Mouse (Mus musculus) heart, postnatal 25 days (tissue): ENCODE data around the gene Krt19. TPM values are rescaled to one million over a fixed set of nuclear protein-coding genes. Genes with fewer than 3 reads are reported as not detected.

Experiments used
- DNase-seq: peaks from one replicate; pipeline ENCODE4 v3.0.0; 2022; ENCODE audit warnings: low spot score
- intact Hi-C: fragments of 180-260 bp; cut with DNase I; formaldehyde crosslinking; loops from one replicate; pipeline ENCODE4 v1.15.1; 2025
- total RNA-seq, 2 experiments: library from RNA; stranded (reverse); gene quantifications; 2 replicates each; pipeline ENCODE4 v1.2.3; 2021

Gene Krt19
- total RNA-seq, 2 experiments from 2014 or later = 9.8 to 16.4 TPM

DNA sequence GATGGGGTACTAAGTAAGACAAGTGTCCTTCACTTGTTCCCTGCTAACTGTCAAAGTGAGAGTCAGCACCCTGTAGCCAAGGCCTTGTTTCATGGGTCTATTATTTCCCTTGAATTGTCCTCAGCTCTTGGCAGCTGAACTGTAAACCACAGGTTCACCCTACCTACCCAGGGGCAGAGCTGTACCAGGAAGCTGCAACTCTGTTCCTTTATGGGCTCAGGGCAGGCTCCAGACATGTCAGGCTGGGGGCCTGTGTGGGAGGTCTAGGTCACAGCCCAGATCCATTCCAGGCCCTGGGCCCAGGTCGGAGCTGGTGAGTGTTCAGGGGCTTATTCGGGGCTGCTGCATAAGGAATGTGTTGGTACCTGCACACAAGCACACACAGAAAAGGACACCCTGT is 9.1 kb downstream of the Krt19 start:
- intact Hi-C loops = no loop called here
- DNase-seq = no peak

DNA sequence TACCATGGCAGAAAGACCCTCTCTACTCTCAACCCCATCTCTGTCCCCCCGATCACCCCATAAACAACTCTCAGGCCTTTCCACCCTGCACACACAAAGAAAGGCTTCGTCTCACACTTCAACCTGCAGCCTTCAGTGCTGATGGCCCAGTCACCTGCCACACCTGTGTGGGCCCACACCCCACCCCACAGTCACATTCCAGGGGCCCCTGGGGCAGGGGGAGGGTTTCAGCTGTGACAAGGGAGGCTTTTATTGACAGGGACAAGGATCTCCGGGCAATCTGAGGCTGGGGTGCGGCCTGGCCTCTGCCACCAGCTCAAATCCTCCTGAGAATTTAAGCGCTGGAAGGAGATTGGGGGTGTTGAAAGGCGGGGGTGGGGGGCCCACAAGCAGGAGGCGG is 9.7 kb downstream of the Krt19 start:
- intact Hi-C loops = no loop called here
- DNase-seq = no peak

DNA sequence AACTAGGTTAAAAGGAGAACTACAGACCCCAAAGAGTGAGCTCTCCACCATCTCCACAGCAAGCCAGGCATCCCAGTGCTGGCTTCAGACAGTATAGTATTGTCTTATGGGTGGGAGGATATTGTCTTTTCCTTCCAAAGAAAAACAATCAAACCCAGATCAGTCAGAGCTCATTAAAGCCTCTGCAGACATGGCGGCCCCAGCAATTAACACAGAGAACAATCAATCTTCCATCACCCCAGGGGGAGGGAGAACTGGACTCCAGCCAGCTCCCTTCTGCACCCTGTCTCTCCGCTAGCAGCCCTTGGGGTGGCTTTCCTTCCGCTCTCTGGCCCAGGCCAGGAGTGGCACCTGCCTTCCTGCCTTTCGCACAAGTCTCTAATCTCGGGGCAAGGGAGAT is 10.8 kb downstream of the Krt19 start:
- DNase-seq = no peak
- intact Hi-C loops = no loop called here

DNA sequence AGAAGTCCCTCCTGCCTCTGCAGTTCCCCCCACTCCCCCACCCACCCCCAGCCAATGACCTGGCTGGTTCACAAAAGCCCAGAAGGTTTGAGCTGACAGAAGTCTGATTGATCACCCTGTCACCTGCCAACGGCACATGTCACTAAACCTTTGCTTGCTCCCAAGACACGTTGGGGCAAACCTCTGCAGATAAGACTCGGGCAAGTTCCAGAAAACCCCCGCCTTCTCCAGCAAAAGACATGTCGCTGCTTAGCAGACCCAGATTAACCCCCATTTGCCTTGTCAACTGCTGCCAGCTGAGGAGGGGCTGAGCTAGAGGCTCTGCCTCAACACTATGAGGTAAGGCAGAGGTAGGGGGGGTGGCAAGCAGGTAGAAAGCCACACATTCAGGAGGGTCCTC is 11.9 kb downstream of the Krt19 start:
- DNase-seq = no peak
- intact Hi-C loops = no loop called here

GRCm38 (mm10) chr11:100135731-100136130 is 12.7 kb downstream of the Krt19 start, which contains the start of gene Krt15:
Gene Krt15, minus strand, starts transcription at chr11:100135928.
- intact Hi-C loops = no loop called here
- DNase-seq = no peak

DNA sequence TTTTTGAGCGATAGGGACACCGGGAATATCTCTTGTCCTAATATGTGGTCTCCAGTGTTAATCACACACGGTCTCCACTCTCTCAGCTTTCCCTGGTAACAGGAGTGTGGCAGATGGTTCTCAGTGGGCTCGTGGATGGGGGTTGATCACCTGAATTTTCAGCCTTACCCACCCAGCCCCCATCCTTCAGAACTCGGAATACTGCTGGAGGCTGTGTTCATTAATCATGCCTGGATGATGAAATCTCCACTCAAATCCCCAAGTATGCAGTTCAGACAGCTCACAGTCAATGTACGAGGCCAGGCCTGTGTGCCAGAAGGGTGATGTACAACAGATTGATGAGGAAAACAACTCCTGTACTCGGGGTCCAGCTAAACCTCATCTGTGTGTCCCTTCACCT is 23.6 kb downstream of the Krt19 start:
- intact Hi-C loops = no loop called here
- no peak for DNase-seq

DNA sequence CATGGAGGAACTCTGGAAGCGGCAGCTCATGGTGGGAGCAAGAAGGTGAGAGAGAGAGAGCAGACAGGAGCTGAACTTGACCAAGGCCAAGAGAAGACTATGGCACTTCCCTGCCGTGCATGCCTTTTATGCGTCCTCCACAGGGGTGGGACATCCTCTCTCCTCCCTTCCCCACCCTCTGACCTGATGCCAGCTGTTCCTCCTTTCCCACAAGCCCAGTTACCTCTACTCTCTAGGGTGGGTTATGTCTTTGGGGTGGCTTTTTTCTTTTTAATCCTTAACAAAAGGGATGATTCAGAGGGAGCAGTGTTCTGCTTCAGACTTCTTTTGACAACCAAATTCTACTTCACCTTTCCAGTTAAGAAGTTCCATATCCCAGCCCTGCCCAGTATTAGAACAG is 27.0 kb downstream of the Krt19 start, which contains the start of gene Krt13:
Gene Krt13 (minus strand): TSS at position 101 of the 400 bp plus-strand sequence.
- no peak for DNase-seq
- intact Hi-C loops = no loop called here

DNA sequence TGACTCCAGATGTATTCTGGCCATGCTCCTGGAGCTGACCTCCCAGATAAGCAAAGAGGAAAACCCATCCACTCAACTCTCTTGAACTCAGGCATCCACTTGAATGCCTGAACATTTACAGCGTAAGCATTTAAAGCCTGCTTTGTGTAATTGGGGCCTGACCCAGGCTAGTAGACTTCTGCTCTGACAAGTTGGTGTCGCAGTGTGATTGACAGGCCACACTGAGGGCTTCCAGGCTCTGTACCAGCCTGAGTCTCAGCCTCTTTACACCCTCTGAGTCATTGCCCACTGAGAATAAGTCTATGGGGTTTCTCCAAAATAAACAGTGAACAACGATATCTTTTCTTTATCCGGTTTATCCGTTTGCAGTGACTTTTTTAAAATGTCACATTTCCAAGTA is 28.1 kb downstream of the Krt19 start:
- intact Hi-C loops = no loop called here
- no peak for DNase-seq

DNA sequence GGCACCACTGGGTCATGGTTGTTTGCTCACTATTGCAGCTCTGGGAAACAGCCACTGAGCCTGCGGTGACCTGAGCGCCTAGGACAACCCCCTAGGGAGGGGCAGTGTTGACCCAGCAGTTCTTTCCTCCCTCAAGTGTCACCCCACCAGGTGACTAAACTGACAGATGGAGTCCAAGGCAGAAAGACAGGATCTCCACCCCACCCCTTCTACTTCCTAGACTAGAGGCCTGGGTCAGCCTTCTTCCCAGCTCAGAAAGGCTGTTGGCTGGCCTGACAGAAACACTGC is 34.8 kb downstream of the Krt19 start:
- DNase-seq = no peak

GRCm38 (mm10) chr11:100112935-100113741 is 35.3 kb downstream of the Krt19 start:
- intact Hi-C loops = no loop called here
- DNase-seq = no peak

More for the DNA sequence above, 34.8 kb downstream of the Krt19 start:
- intact Hi-C loops = no loop called here

DNA sequence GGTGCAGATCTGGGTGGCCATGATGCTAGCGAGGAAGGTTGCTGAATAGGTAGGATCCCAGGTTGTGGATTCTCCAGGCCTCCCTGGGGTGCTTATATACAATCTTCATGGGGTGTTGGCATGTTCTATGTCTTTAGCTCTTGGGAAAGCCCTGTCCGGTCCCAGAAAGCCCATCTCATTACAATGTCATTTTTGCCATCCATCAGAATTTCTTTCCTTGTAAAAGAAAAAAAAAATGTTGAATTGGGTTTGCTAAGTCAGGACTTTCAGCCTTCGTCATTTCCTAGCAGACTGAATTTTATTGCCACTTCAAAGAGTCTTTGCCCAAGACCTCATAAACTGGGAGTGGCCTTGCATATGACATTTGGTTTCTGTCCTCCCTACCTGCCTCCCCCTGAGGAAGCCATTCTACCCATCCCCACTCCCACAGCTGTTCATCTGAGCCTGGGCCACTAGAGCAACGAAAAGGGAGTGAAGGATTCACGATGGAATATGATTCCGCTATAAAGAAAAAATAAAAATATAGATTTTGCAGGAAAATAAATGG is 42.8 kb downstream of the Krt19 start, which contains the start of gene Krt36:
Gene Krt36 (minus strand): TSS at position 51 of the 547 bp plus-strand sequence.
- DNase-seq = no peak
- intact Hi-C loops = no loop called here

DNA sequence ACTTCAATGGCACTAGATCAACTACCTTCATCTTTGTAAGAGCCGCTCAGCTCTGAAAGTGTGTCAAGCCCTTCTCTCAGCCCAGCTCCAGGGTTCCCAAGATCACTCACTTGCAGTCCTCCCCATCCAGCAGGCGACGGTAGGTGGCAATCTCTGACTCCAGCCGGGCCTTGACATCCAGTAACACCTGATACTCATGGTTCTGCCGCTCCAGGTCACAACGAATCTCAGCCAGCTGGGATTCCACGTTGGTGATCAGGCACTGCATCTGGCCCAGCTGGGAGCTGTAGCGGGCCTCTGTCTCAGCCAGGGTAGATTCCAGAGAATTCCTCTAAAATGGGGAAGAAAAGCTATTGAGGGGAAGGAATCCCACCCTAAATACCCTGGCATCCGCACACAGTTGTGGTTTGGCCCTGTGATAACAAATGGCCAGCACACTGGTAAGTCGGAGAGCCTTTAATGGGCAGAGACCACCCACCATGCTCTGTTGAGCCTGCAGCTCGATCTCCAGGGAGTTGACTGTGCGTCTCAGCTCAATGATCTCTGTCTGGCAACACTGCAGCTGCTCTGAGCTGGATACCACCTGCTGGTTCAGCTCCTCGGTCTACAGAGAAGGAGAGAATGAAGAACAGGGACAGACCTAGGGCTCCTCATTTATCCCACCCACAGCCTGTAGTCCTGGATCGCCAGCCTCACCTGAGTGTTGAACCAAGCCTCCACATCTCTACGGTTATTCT is 45.6 kb downstream of the Krt19 start:
- intact Hi-C loops = no loop called here

DNA sequence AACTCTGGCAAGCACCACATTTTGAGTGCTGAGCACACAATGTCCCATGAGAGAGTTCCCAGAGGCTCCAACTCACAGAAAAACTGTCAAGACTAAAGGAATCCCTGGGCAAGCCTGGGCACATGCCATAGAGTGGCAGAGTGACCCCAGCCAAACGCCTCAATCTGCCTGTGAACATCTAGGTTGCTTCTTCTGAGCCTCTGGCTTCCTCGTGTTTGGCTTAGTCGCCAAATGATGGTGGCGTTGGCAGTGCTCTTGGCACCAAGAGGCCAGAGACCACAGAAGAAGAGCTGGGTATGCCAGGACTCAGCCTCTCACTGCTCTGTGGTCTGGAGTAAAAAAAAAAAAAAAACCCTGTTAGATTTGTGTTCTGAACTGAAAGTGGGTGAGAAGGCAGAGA is 48.1 kb downstream of the Krt19 start:
- intact Hi-C loops = no loop called here
- no peak for DNase-seq

More for the DNA sequence above, 45.6 kb downstream of the Krt19 start:
- no peak for DNase-seq

DNA sequence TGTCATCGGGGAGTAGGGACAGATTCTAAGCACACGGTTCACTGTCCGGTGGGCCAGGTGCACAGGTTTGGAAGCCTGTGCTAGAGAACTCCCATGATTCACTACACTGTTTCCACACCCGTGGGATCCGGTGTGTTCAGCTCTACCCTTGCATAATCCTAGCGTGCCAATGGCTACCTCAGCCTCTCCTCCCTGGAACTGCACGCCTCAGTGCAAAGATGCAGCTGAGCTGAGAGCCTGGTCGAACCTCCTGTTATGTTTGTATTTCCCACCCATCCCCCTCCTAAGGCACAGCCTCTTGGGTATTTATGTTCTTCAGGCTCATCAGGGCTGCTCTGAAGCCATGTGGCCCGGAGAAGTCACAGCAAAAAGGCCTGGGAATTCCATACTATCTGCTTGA is 50.6 kb downstream of the Krt19 start:
- intact Hi-C loops = no loop called here
- DNase-seq = no peak

DNA sequence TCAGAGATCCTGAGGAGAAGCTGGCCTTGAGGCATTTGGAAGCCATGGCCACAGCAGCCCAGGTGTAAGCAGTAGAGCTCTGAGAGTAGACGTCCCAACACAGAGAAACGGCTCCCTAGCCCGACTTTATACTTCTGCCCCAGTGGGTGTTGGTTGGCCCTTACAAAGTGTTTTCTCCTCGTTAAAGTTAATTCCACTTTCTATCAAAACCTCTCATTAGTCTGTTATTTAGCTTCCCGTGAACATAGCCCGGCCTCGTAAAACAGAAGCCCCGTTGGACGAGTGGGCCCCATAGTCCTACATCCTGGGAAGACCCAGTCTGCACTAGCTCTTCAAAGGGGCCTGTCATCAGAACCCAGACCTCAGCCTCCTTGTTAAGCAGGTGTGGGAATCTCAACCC is 52.3 kb downstream of the Krt19 start, which contains the start of gene Krt35:
Gene Krt35 (minus strand): TSS at position 101 of the 400 bp plus-strand sequence.
- intact Hi-C loops = no loop called here
- no peak for DNase-seq

Other genes starting within 250 kb of the Krt19 start
- gene Krtap31-1, start 240.7 kb downstream of the Krt19 start, total RNA-seq = not detected
- gene Gm11565, start 233.9 kb downstream of the Krt19 start, total RNA-seq = not detected
- not detected for gene Krtap31-2, start 212.4 kb downstream of the Krt19 start, total RNA-seq
- gene Krtap9-5, start 200.2 kb downstream of the Krt19 start, total RNA-seq = not detected
- not detected for gene Krtap29-1, start 169.6 kb downstream of the Krt19 start, total RNA-seq
- not detected for gene Krtap16-1, start 162.1 kb downstream of the Krt19 start, total RNA-seq
- not detected for gene Krtap17-1, start 154.7 kb downstream of the Krt19 start, total RNA-seq
- not detected for gene Krt33a, start 132.5 kb downstream of the Krt19 start, total RNA-seq
- not detected for gene Krt33b, start 118.8 kb downstream of the Krt19 start, total RNA-seq
- gene Krt34, start 107.1 kb downstream of the Krt19 start, total RNA-seq = not detected
- not detected for gene Krt31, start 98.1 kb downstream of the Krt19 start, total RNA-seq
- not detected for gene Krt32, start 60.4 kb downstream of the Krt19 start, total RNA-seq
- gene Krt35, start 52.4 kb downstream of the Krt19 start, total RNA-seq = not detected
- not detected for gene Krt36, start 43.0 kb downstream of the Krt19 start, total RNA-seq
- gene Krt13, start 27.1 kb downstream of the Krt19 start, total RNA-seq = not detected
- gene Krt15, start 12.7 kb downstream of the Krt19 start, total RNA-seq = not detected
- not detected for gene Krt9, start 44.6 kb upstream of the Krt19 start, total RNA-seq
- under 1 TPM; 0.73 to 0.78 TPM for gene Krt14, start 58.9 kb upstream of the Krt19 start, total RNA-seq
- not detected for gene Krt16, start 100.2 kb upstream of the Krt19 start, total RNA-seq
- not detected for gene Krt17, start 112.4 kb upstream of the Krt19 start, total RNA-seq
- not detected for gene Krt42, start 121.2 kb upstream of the Krt19 start, total RNA-seq
- 1,000 to 10,000 TPM; 1,459 to 1,550 TPM for gene Eif1, start 171.2 kb upstream of the Krt19 start, total RNA-seq
- gene Gast, start 185.7 kb upstream of the Krt19 start, total RNA-seq = not detected
- 1 to 10 TPM in 1 of 2 experiments, under 1 TPM in 1; 0.83 to 1.2 TPM for gene Hap1, start 207.5 kb upstream of the Krt19 start, total RNA-seq
- gene Jup, start 249.1 kb upstream of the Krt19 start, total RNA-seq = 100 to 1,000 TPM; 239 to 247 TPM